ENCODE assay signal across 7 mouse cellular contexts in the genomic region with DNA sequence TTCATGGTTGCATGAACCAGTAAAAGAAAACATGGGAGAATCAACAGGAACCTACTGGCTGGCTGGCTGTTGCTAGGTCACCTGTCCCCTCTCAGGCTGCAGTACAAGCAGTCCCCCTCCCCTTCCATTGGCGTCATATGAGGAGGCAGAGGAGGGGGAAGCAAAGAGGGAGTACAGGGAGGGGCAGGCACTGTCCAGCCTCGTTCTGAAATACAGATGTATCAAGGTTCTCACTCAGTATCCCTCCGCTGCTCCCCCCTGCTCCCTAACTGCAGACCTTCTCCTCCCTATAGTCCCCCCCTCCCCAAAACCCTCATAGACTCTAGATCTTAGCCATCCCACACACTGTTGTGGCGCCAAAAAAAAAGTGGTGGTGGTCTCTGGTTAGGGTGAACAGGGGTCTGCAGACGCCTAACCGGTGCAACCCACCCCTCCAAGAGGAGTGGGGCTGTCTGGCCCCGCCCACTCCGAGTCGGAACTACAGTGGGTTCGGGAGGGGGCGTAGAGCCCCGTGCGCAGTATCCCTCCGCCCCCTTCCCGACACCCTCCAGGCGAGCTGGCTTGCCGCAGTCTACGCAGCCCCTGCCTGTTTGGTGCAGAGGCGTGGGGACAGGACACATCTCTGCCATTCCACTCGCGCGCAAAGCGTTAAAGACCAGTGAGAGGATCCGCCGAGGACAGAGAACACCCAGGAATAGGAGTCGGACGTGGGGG. TPM values are rescaled to one million over a fixed set of nuclear protein-coding genes. Genes with fewer than 3 reads are reported as not detected.
DNase-seq lines count a peak whose midpoint lies in the region; ATAC-seq and TF ChIP-seq lines count a peak whose summit lies in the region.
"Not testable (repeated sequence)": the region's sequence is repeated elsewhere in the genome, so short reads cannot be mapped to it uniquely, and the experiment has no call there.

No protein-coding gene starts in this region.

- H3K4me1 ChIP-seq in embryonic facial prominence, embryonic 10.5 days; heart, adult 2 months (ENCODE audit: control insufficient read depth, insufficient read depth, low read length): not testable (repeated sequence)

- 19% methylated on average over 27 of the region's 27 CpGs for WGBS in embryonic facial prominence, embryonic 10.5 days
- WGBS in heart, adult 2 months = 20% methylated on average over 26 of the region's 27 CpGs

- not testable (repeated sequence) for H3K27me3 ChIP-seq in embryonic facial prominence, embryonic 10.5 days (replicated peaks; ENCODE audit: low read depth, poor library complexity, severe bottlenecking); heart, adult 2 months (ENCODE audit: control insufficient read depth, insufficient read depth, low read length)

- DNase-seq in adrenal gland, postnatal 25 days = peak; percentile 37
- DNase-seq in embryonic facial prominence, embryonic 10.5 days (ENCODE audit: low spot score) = peak; percentile 78
- peak in 1 of 2 experiments; percentile 39 for DNase-seq in heart, adult 2 months
- peak; percentile 28 for DNase-seq in kidney, adult 18-20 months
- DNase-seq in left cerebral cortex, postnatal 25 days (ENCODE audit: low spot score in 2 of 2) = peak; percentile 62 to 64
- peak; percentile 31 for DNase-seq in retina, postnatal 7 days (ENCODE audit: low read depth, low spot score)

- not testable (repeated sequence) for H3K79me2 ChIP-seq in heart, adult 2 months (replicated peaks; ENCODE audit: control insufficient read depth, insufficient read depth, low read length)

- not testable (repeated sequence) for TF ChIP-seq EP300 in heart, adult 2 months (IDR thresholded peaks at IDR 0.05; ENCODE audit: insufficient read depth, low read depth, low read length)

- peak; percentile 43 for ATAC-seq in megakaryocyte, adult 5-6 weeks (ENCODE audit: poor library complexity, severe bottlenecking)

- peak overlapping the region; percentile 82 for H3K27ac ChIP-seq in embryonic facial prominence, embryonic 10.5 days (replicated peaks)
- not testable (repeated sequence) for H3K27ac ChIP-seq in heart, adult 2 months

- peak overlapping the region; percentile 69 for H3K4me3 ChIP-seq in embryonic facial prominence, embryonic 10.5 days
- H3K4me3 ChIP-seq in heart, adult 2 months = peak overlapping the region; percentile 42

- H3K9me3 ChIP-seq in embryonic facial prominence, embryonic 10.5 days = not testable (repeated sequence)

- intact Hi-C loops in heart, adult 2 months (cut with DNase I) = not testable (repeated sequence)
- intact Hi-C loops in left cerebral cortex, postnatal 25 days (cut with DNase I) = loop anchor here (5.0 to 10.0 kb wide), 2 partner anchors 33 to 51 kb away; partner anchors contain the start of genes Armcx5 and Gprasp1

- not testable (repeated sequence) for TF ChIP-seq POLR2A in heart, adult 2 months (IDR thresholded peaks at IDR 0.05; ENCODE audit: insufficient read depth, low read depth, low read length)

- TF ChIP-seq CTCF in heart, adult 2 months (IDR thresholded peaks at IDR 0.05) = not testable (repeated sequence)

- H3K9ac ChIP-seq in heart, adult 2 months (ENCODE audit: low read depth, low read length) = peak overlapping the region; percentile 43; the same call in 1 of the 2 replicates

- peaks cover 21% of the 10 kb centered on the region for H3K36me3 ChIP-seq in embryonic facial prominence, embryonic 10.5 days (replicated peaks)
- H3K36me3 ChIP-seq in heart, adult 2 months (ENCODE audit: control insufficient read depth, insufficient read depth, low read length) = not testable (repeated sequence)

RNA-seq across cellular contexts. Expression of gene Bhlhb9, which starts 1.6 kb away (rescaled TPM):
- 16.0 and 20.3 TPM in 2 replicates for total RNA-seq in adrenal gland, postnatal 25 days (2021)
- polyA plus RNA-seq in embryonic facial prominence, embryonic 10.5 days (2016; fragmentation: Nextera tagmentation; extraction: Ambion mirVana) = 49.2 and 52.8 TPM in 2 replicates
- total RNA-seq in heart, adult 2 months (2021) = 10 to 100 TPM in 1 of 2 experiments, 1 to 10 TPM in 1; 9.0 to 16.2 TPM
- 4.7 and 6.6 TPM in 2 replicates for polyA plus RNA-seq in heart, adult 2 months (2012; rRNA removed)
- total RNA-seq in left cerebral cortex, postnatal 25 days (2021) = 10 to 100 TPM; 66.6 to 71.0 TPM
- 4.1 and 5.0 TPM in 2 replicates for total RNA-seq in megakaryocyte, adult 5-6 weeks (2015)
- 3.9 and 4.5 TPM in 2 replicates for total RNA-seq in megakaryocyte, adult 5-6 weeks (2017)

RNA-seq across cellular contexts. Expression of gene Gprasp2, which starts 43.1 kb away (rescaled TPM):
- total RNA-seq in adrenal gland, postnatal 25 days (2021) = 28.2 and 29.4 TPM in 2 replicates
- polyA plus RNA-seq in embryonic facial prominence, embryonic 10.5 days (2016; fragmentation: Nextera tagmentation; extraction: Ambion mirVana) = 28.7 and 31.8 TPM in 2 replicates
- 1 to 10 TPM; 1.2 to 3.5 TPM for total RNA-seq in heart, adult 2 months (2021)
- 1.9 and 2.1 TPM in 2 replicates for polyA plus RNA-seq in heart, adult 2 months (2012; rRNA removed)
- 100 to 1,000 TPM; 161 to 192 TPM for total RNA-seq in left cerebral cortex, postnatal 25 days (2021)
- total RNA-seq in megakaryocyte, adult 5-6 weeks (2015) = not detected in 2 replicates
- total RNA-seq in megakaryocyte, adult 5-6 weeks (2017) = 0.07 TPM in 1 of 2 replicates, not detected in the other

RNA-seq across cellular contexts. Expression of gene Armcx5, which starts 53.2 kb away (rescaled TPM):
- 22.1 and 38.6 TPM in 2 replicates for total RNA-seq in adrenal gland, postnatal 25 days (2021)
- polyA plus RNA-seq in embryonic facial prominence, embryonic 10.5 days (2016; fragmentation: Nextera tagmentation; extraction: Ambion mirVana) = 11.1 and 12.3 TPM in 2 replicates
- total RNA-seq in heart, adult 2 months (2021) = 1 to 10 TPM; 4.9 to 6.5 TPM
- polyA plus RNA-seq in heart, adult 2 months (2012; rRNA removed) = 1.8 and 3.0 TPM in 2 replicates
- 10 to 100 TPM; 29.2 to 32.7 TPM for total RNA-seq in left cerebral cortex, postnatal 25 days (2021)
- 7.8 and 9.6 TPM in 2 replicates for total RNA-seq in megakaryocyte, adult 5-6 weeks (2015)
- 6.6 and 9.1 TPM in 2 replicates for total RNA-seq in megakaryocyte, adult 5-6 weeks (2017)

RNA-seq across cellular contexts. Expression of gene Gprasp1, which starts 53.2 kb away (rescaled TPM):
- 90.8 and 104 TPM in 2 replicates for total RNA-seq in adrenal gland, postnatal 25 days (2021)
- polyA plus RNA-seq in embryonic facial prominence, embryonic 10.5 days (2016; fragmentation: Nextera tagmentation; extraction: Ambion mirVana) = 51.8 and 55.4 TPM in 2 replicates
- 10 to 100 TPM; 18.3 to 25.0 TPM for total RNA-seq in heart, adult 2 months (2021)
- polyA plus RNA-seq in heart, adult 2 months (2012; rRNA removed) = 7.9 and 11.6 TPM in 2 replicates
- 100 to 1,000 TPM; 334 to 352 TPM for total RNA-seq in left cerebral cortex, postnatal 25 days (2021)
- 11.6 and 14.6 TPM in 2 replicates for total RNA-seq in megakaryocyte, adult 5-6 weeks (2015)
- 20.4 and 23.1 TPM in 2 replicates for total RNA-seq in megakaryocyte, adult 5-6 weeks (2017)
